Mouse (Mus musculus): ENCODE data around the gene H2-Ke6. TPM values are rescaled to one million over a fixed set of nuclear protein-coding genes. Genes with fewer than 3 reads are reported as not detected.
A peak's percentile ranks its signal among the peaks of the same experiment; 100 is the strongest.
"Not testable (repeated sequence)": the region's sequence is repeated elsewhere in the genome, so short reads cannot be mapped to it uniquely, and the experiment has no call there.

The H2-Ke6 gene
- polyA plus RNA-seq, 1 experiment from 2014 or later: 56.1 TPM

- not testable (repeated sequence) for H3K9ac ChIP-seq (replicated peaks; ENCODE audit: low read length); H3K36me3 ChIP-seq (ENCODE audit: control insufficient read depth, insufficient read depth, low read length); H3K4me3 ChIP-seq (replicated peaks; ENCODE audit: low read depth, low read length); ATAC-seq (ENCODE audit: low FRiP score, low TSS enrichment); H3K27ac ChIP-seq (replicated peaks; ENCODE audit: low read depth, low read length); H3K4me2 ChIP-seq (ENCODE audit: low read length); H3K9me3 ChIP-seq (ENCODE audit: control insufficient read depth, low read length); DNase-seq; H3K4me1 ChIP-seq (ENCODE audit: control insufficient read depth, insufficient read depth, low read length)
- 74% methylated on average over 5 of the region's 5 CpGs for WGBS
- H3K27me3 ChIP-seq (ENCODE audit: control insufficient read depth, insufficient read depth, low read length): peaks cover 19% of the 10 kb centered on the region; the same call in 1 of the 2 replicates
Observed at GRCm38 (mm10) chr17:33998697-33999096, 29.2 kb downstream of the H2-Ke6 start.

DNA sequence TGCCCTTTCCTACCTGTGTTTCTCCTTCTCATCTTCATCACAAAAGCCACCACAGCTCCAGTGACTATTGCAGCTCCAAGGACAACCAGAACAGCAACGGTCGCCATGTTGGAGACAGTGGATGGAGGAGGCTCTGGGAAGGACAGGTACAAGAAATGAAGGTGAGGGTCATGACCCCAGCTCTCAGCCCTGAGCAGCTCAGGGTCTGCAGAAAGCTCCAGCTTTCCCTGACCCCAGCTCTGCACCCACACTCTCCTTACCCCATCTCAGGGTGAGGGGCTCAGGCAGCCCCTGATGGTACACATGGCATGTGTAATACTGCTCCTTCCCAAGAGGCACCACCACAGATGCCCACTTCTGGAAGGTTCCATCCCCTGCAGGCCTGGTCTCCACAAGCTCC lies 30.8 kb downstream of the H2-Ke6 start:
- not testable (repeated sequence) for H3K4me3 ChIP-seq (replicated peaks; ENCODE audit: low read depth, low read length); ATAC-seq (ENCODE audit: low FRiP score, low TSS enrichment); H3K27ac ChIP-seq (replicated peaks; ENCODE audit: low read depth, low read length); DNase-seq; H3K36me3 ChIP-seq (ENCODE audit: control insufficient read depth, insufficient read depth, low read length); H3K9ac ChIP-seq (replicated peaks; ENCODE audit: low read length); H3K9me3 ChIP-seq (ENCODE audit: control insufficient read depth, low read length); H3K4me2 ChIP-seq (ENCODE audit: low read length); H3K4me1 ChIP-seq (ENCODE audit: control insufficient read depth, insufficient read depth, low read length)
- 90% methylated on average over 2 of the region's 2 CpGs for WGBS
- H3K27me3 ChIP-seq (ENCODE audit: control insufficient read depth, insufficient read depth, low read length): peaks cover 19% of the 10 kb centered on the region; the same call in 1 of the 2 replicates

- Histone ChIP-seq H3K9me3 (ENCODE audit: control insufficient read depth, low read length) (no peaks in the 10 kb centered on the region), H3K4me1 (ENCODE audit: control insufficient read depth, insufficient read depth, low read length) (peaks cover 5% of the 10 kb centered on the region; the same call in 1 of the 2 replicates), H3K4me3 (replicated peaks; ENCODE audit: low read depth, low read length) (no peak overlapping the region), H3K9ac (replicated peaks; ENCODE audit: low read length) (no peak overlapping the region), H3K27me3 (ENCODE audit: control insufficient read depth, insufficient read depth, low read length) (peaks cover 16% of the 10 kb centered on the region; the same call in 1 of the 2 replicates), H3K27ac (replicated peaks; ENCODE audit: low read depth, low read length) (no peak overlapping the region), H3K36me3 (ENCODE audit: control insufficient read depth, insufficient read depth, low read length) (no peaks in the 10 kb centered on the region), H3K4me2 (ENCODE audit: low read length) (no peak overlapping the region)
- DNase-seq (no peak), ATAC-seq (ENCODE audit: low FRiP score, low TSS enrichment) (no peak)
- 78% methylated on average over 3 of the region's 3 CpGs for WGBS
Observed at GRCm38 (mm10) chr17:33995651-33996050, 32.2 kb downstream of the H2-Ke6 start.

DNA sequence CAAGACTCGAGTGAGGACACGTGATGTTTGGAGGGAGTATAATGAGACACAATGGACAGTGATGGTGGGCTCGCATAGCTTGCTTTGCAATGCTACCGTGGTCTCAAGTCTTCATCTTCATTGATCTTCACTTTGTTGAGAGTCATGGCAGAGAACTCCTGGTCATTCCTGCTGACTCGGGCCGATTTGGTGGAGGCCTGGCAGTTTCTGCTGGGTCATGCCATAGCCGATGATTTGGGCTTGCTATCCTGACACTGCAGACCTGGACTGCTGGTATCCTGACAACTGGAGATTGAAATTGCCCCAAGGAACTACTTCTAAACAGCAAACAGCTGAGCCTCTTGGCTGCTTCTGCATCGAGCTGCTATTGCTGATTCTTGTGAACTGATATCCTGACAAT lies 32.9 kb downstream of the H2-Ke6 start:
- ATAC-seq (ENCODE audit: low FRiP score, low TSS enrichment): no peak
- peaks cover 9% of the 10 kb centered on the region; the same call in 1 of the 2 replicates for H3K27me3 ChIP-seq (ENCODE audit: control insufficient read depth, insufficient read depth, low read length)

GRCm38 (mm10) chr17:33991788-33992664 lies 35.8 kb downstream of the H2-Ke6 start:
- Histone ChIP-seq H3K9ac (replicated peaks; ENCODE audit: low read length) (no peak overlapping the region), H3K36me3 (ENCODE audit: control insufficient read depth, insufficient read depth, low read length) (no peaks in the 10 kb centered on the region), H3K4me2 (ENCODE audit: low read length) (no peak overlapping the region), H3K4me3 (replicated peaks; ENCODE audit: low read depth, low read length) (no peak overlapping the region), H3K9me3 (ENCODE audit: control insufficient read depth, low read length) (no peaks in the 10 kb centered on the region), H3K4me1 (ENCODE audit: control insufficient read depth, insufficient read depth, low read length) (no peaks in the 10 kb centered on the region), H3K27ac (replicated peaks; ENCODE audit: low read depth, low read length) (no peak overlapping the region), H3K27me3 (ENCODE audit: control insufficient read depth, insufficient read depth, low read length) (no peaks in the 10 kb centered on the region)
- 33% methylated on average over 10 of the region's 10 CpGs for WGBS
- DNase-seq: peak; percentile 92
- ATAC-seq (ENCODE audit: low FRiP score, low TSS enrichment): no peak

More for the DNA sequence above, 32.9 kb downstream of the H2-Ke6 start:
- H3K9ac ChIP-seq (replicated peaks; ENCODE audit: low read length): no peak overlapping the region
- WGBS: 91% methylated on average over 8 of the region's 8 CpGs
- H3K4me2 ChIP-seq (ENCODE audit: low read length): no peak overlapping the region
- no peak for DNase-seq
- H3K9me3 ChIP-seq (ENCODE audit: control insufficient read depth, low read length): no peaks in the 10 kb centered on the region
- H3K36me3 ChIP-seq (ENCODE audit: control insufficient read depth, insufficient read depth, low read length): no peaks in the 10 kb centered on the region
- peaks cover 1% of the 10 kb centered on the region; the same call in 1 of the 2 replicates for H3K4me1 ChIP-seq (ENCODE audit: control insufficient read depth, insufficient read depth, low read length)
- H3K27ac ChIP-seq (replicated peaks; ENCODE audit: low read depth, low read length): no peak overlapping the region
- no peak overlapping the region for H3K4me3 ChIP-seq (replicated peaks; ENCODE audit: low read depth, low read length)

GRCm38 (mm10) chr17:33982136-33982535 lies 45.7 kb downstream of the H2-Ke6 start:
- H3K9ac ChIP-seq (replicated peaks; ENCODE audit: low read length); H3K9me3 ChIP-seq (ENCODE audit: control insufficient read depth, low read length); H3K4me1 ChIP-seq (ENCODE audit: control insufficient read depth, insufficient read depth, low read length); H3K27ac ChIP-seq (replicated peaks; ENCODE audit: low read depth, low read length); ATAC-seq (ENCODE audit: low FRiP score, low TSS enrichment); H3K36me3 ChIP-seq (ENCODE audit: control insufficient read depth, insufficient read depth, low read length): not testable (repeated sequence)
- peak; percentile 79 for DNase-seq
- 11% methylated on average over 8 of the region's 8 CpGs for WGBS
- peaks cover 31% of the 10 kb centered on the region for H3K27me3 ChIP-seq (ENCODE audit: control insufficient read depth, insufficient read depth, low read length)
- H3K4me3 ChIP-seq (replicated peaks; ENCODE audit: low read depth, low read length): peak overlapping the region; percentile 45
- peak overlapping the region; percentile 59 for H3K4me2 ChIP-seq (ENCODE audit: low read length)

GRCm38 (mm10) chr17:33981192-33981909 lies 46.5 kb downstream of the H2-Ke6 start:
- not testable (repeated sequence) for H3K9me3 ChIP-seq (ENCODE audit: control insufficient read depth, low read length); H3K4me1 ChIP-seq (ENCODE audit: control insufficient read depth, insufficient read depth, low read length); H3K36me3 ChIP-seq (ENCODE audit: control insufficient read depth, insufficient read depth, low read length)
- Histone ChIP-seq H3K4me2 (ENCODE audit: low read length) (peak overlapping the region; percentile 59), H3K27me3 (ENCODE audit: control insufficient read depth, insufficient read depth, low read length) (peaks cover 36% of the 10 kb centered on the region), H3K4me3 (replicated peaks; ENCODE audit: low read depth, low read length) (peak overlapping the region; percentile 45), H3K9ac (replicated peaks; ENCODE audit: low read length) (peak overlapping the region; percentile 52; the same call in 1 of the 2 replicates), H3K27ac (replicated peaks; ENCODE audit: low read depth, low read length) (peak overlapping the region; percentile 87)
- ATAC-seq (ENCODE audit: low FRiP score, low TSS enrichment) (peak; percentile 94), DNase-seq (peak; percentile 97)
- WGBS: under 1% methylated on average over 27 of the region's 27 CpGs

GRCm38 (mm10) chr17:33980181-33981035 lies 47.5 kb downstream of the H2-Ke6 start:
- Histone ChIP-seq H3K9ac (replicated peaks; ENCODE audit: low read length) (no peak overlapping the region), H3K27ac (replicated peaks; ENCODE audit: low read depth, low read length) (peak overlapping the region; percentile 20; the same call in 1 of the 2 replicates), H3K36me3 (ENCODE audit: control insufficient read depth, insufficient read depth, low read length) (no peaks in the 10 kb centered on the region), H3K9me3 (ENCODE audit: control insufficient read depth, low read length) (no peaks in the 10 kb centered on the region), H3K4me3 (replicated peaks; ENCODE audit: low read depth, low read length) (no peak overlapping the region), H3K4me2 (ENCODE audit: low read length) (0 out of 2 replicates have a peak overlapping the region, but pooled peaks have one; percentile 15), H3K4me1 (ENCODE audit: control insufficient read depth, insufficient read depth, low read length) (peaks cover 5% of the 10 kb centered on the region), H3K27me3 (ENCODE audit: control insufficient read depth, insufficient read depth, low read length) (peaks cover 40% of the 10 kb centered on the region)
- no peak for ATAC-seq (ENCODE audit: low FRiP score, low TSS enrichment)
- WGBS: 78% methylated on average over 19 of the region's 19 CpGs
- no peak for DNase-seq

Data from midbrain, embryonic 14.5 days (tissue).